Mouse (Mus musculus) CH12.LX (cell line): ENCODE data around the gene Ina. TPM values are rescaled to one million over a fixed set of nuclear protein-coding genes. Genes with fewer than 3 reads are reported as not detected.

Experiments
- DNase-seq: peaks from one replicate; pipeline ENCODE4 v3.0.0-alpha.2; 2013; ENCODE audit errors: extremely low read depth
- H3K27ac ChIP-seq: 2 replicates; pipeline ENCODE4 v1.5.1; 2012; ENCODE audit warnings: low read depth, mild to moderate bottlenecking, control low read depth, moderate library complexity; ENCODE audit not compliant: insufficient read depth
- H3K27me3 ChIP-seq: replicated peaks from 2 replicates; pipeline ENCODE3; 2012; ENCODE audit warnings: inconsistent platforms
- H3K36me3 ChIP-seq, 2 experiments: replicated peaks in 1 of 2; 2 replicates each; pipeline versions ENCODE3 to v1.6.1; 2012; ENCODE audit warnings: inconsistent platforms in 1 of 2, low read length in 1 of 2, mild to moderate bottlenecking in 1 of 2, mixed read lengths in 1 of 2, moderate library complexity in 1 of 2; ENCODE audit not compliant: control insufficient read depth in 1 of 2, insufficient read depth in 1 of 2
- H3K4me1 ChIP-seq, 2 experiments: 2 replicates each; pipeline ENCODE4 v1.6.1; 2012; ENCODE audit warnings: inconsistent platforms in 1 of 2, moderate library complexity in 1 of 2; ENCODE audit not compliant: insufficient read depth in 2 of 2, control insufficient read depth in 1 of 2
- H3K4me2 ChIP-seq: 2 replicates; pipeline ENCODE4 v1.6.1; 2012; ENCODE audit warnings: low read depth, mild to moderate bottlenecking, control low read depth; ENCODE audit not compliant: poor library complexity, insufficient read depth, severe bottlenecking
- H3K4me3 ChIP-seq, 3 experiments: fragments of 150-350 bp in 1 of 3; sonication (generic) in 1 of 3; replicated peaks in 1 of 3; 2 replicates each; pipeline versions ENCODE3 to v1.5.1; 2011 to 2012; ENCODE audit warnings: low read depth in 2 of 3, low read length in 2 of 3, mild to moderate bottlenecking in 2 of 3, moderate library complexity in 2 of 3, control low read depth in 1 of 3, improper control_type of control experiment in 1 of 3, inconsistent platforms in 1 of 3, mixed read lengths in 1 of 3; ENCODE audit not compliant: poor library complexity in 1 of 3
- H3K79me2 ChIP-seq: replicated peaks from 2 replicates; pipeline ENCODE4 v1.6.1; 2012; ENCODE audit warnings: mild to moderate bottlenecking, moderate library complexity; ENCODE audit not compliant: control insufficient read depth, poor library complexity, insufficient read depth, severe bottlenecking; ENCODE audit errors: extremely low read depth
- H3K9ac ChIP-seq: 2 replicates; pipeline ENCODE4 v1.6.1; 2012; ENCODE audit warnings: low read depth, mild to moderate bottlenecking, control low read depth, moderate library complexity; ENCODE audit not compliant: insufficient read depth
- H3K9me3 ChIP-seq: replicated peaks from 2 replicates; pipeline ENCODE3; 2012; ENCODE audit warnings: low read length, inconsistent platforms, mixed read lengths
- BHLHE40 ChIP-seq: IDR thresholded peaks from 2 replicates; pipeline ENCODE4 v1.6.1; 2011; ENCODE audit warnings: mild to moderate bottlenecking, low read depth, low read length, improper control_type of control experiment
- CHD1 ChIP-seq: IDR thresholded peaks from 2 replicates; pipeline ENCODE4 v1.6.1; 2012; ENCODE audit warnings: low read depth, low read length, improper control_type of control experiment, inconsistent platforms
- CHD2 ChIP-seq: IDR thresholded peaks from 2 replicates; pipeline ENCODE4 v1.6.1; 2011; ENCODE audit warnings: low read length, improper control_type of control experiment
- CTCF ChIP-seq, 2 experiments: IDR thresholded peaks in 1 of 2; conservative IDR thresholded peaks in 1 of 2; 2 replicates each; pipeline ENCODE4 v1.5.1; 2011 to 2012; ENCODE audit warnings: low read depth in 2 of 2, low read length in 2 of 2, improper control_type of control experiment in 1 of 2, inconsistent platforms in 1 of 2, mild to moderate bottlenecking in 1 of 2, moderate library complexity in 1 of 2
- E2F4 ChIP-seq: IDR thresholded peaks from 2 replicates; pipeline ENCODE4 v1.6.1; 2011; ENCODE audit warnings: low read depth, low read length, improper control_type of control experiment; ENCODE audit not compliant: insufficient replicate concordance
- ELF1 ChIP-seq: IDR thresholded peaks from 2 replicates; pipeline ENCODE4 v1.6.1; 2014; ENCODE audit warnings: low read depth, mild to moderate bottlenecking, inconsistent platforms, low read length, improper control_type of control experiment
- EP300 ChIP-seq: IDR thresholded peaks from 2 replicates; pipeline ENCODE4 v1.6.1; 2011; ENCODE audit warnings: low read length, improper control_type of control experiment
- ETS1 ChIP-seq: conservative IDR thresholded peaks from 2 replicates; pipeline ENCODE4 v1.6.1; 2012; ENCODE audit warnings: low read depth, mild to moderate bottlenecking, inconsistent platforms, low read length, improper control_type of control experiment, moderate library complexity
- GABPA ChIP-seq: IDR thresholded peaks from 2 replicates; pipeline ENCODE4 v1.6.1; 2012; ENCODE audit warnings: low read depth, low read length, improper control_type of control experiment, inconsistent platforms; ENCODE audit not compliant: insufficient replicate concordance
- HCFC1 ChIP-seq: IDR thresholded peaks from 2 replicates; pipeline ENCODE4 v1.6.1; 2012; ENCODE audit warnings: low read depth, mild to moderate bottlenecking, inconsistent platforms, low read length, improper control_type of control experiment
- IRF4 ChIP-seq: IDR thresholded peaks from 2 replicates; pipeline ENCODE4 v1.6.1; 2014; ENCODE audit warnings: low read depth, mild to moderate bottlenecking, inconsistent platforms, low read length, improper control_type of control experiment
- JUN ChIP-seq: IDR thresholded peaks from 2 replicates; pipeline ENCODE4 v1.6.1; 2011; ENCODE audit warnings: low read depth, mild to moderate bottlenecking, low read length, improper control_type of control experiment, moderate library complexity; ENCODE audit not compliant: insufficient read depth
- JUND ChIP-seq: conservative IDR thresholded peaks from 2 replicates; pipeline ENCODE4 v1.6.1; 2011; ENCODE audit warnings: low read depth, low read length, improper control_type of control experiment
- KAT2A ChIP-seq: IDR thresholded peaks from 2 replicates; pipeline ENCODE4 v1.6.1; 2012; ENCODE audit warnings: low read length, improper control_type of control experiment, inconsistent platforms; ENCODE audit not compliant: insufficient replicate concordance
- MAFK ChIP-seq: IDR thresholded peaks from 2 replicates; pipeline ENCODE4 v1.6.1; 2011; ENCODE audit warnings: low read length, improper control_type of control experiment; ENCODE audit not compliant: insufficient replicate concordance
- MAX ChIP-seq: IDR thresholded peaks from 2 replicates; pipeline ENCODE4 v1.6.1; 2011; ENCODE audit warnings: low read length, improper control_type of control experiment
- MAZ ChIP-seq: IDR thresholded peaks from 2 replicates; pipeline ENCODE4 v1.6.1; 2012; ENCODE audit warnings: low read depth, mild to moderate bottlenecking, inconsistent platforms, low read length, improper control_type of control experiment, moderate library complexity
- MEF2A ChIP-seq: IDR thresholded peaks from 2 replicates; pipeline ENCODE4 v1.6.1; 2014; ENCODE audit warnings: low read depth, mild to moderate bottlenecking, inconsistent platforms, low read length, improper control_type of control experiment, borderline replicate concordance
- MXI1 ChIP-seq: IDR thresholded peaks from 2 replicates; pipeline ENCODE4 v1.6.1; 2011; ENCODE audit warnings: mild to moderate bottlenecking, low read depth, low read length, improper control_type of control experiment
- MYC ChIP-seq: IDR thresholded peaks from 2 replicates; pipeline ENCODE4 v1.6.1; 2011; ENCODE audit warnings: low read depth, mild to moderate bottlenecking, improper control_type of control experiment, low read length
- NELFE ChIP-seq: IDR thresholded peaks from 2 replicates; pipeline ENCODE4 v1.6.1; 2011; ENCODE audit warnings: low read depth, low read length, improper control_type of control experiment
- NRF1 ChIP-seq: IDR thresholded peaks from 2 replicates; pipeline ENCODE4 v1.6.1; 2014; ENCODE audit warnings: low read depth, mild to moderate bottlenecking, inconsistent platforms, low read length, improper control_type of control experiment, moderate library complexity
- PAX5 ChIP-seq: IDR thresholded peaks from 2 replicates; pipeline ENCODE4 v1.6.1; 2012; ENCODE audit warnings: low read length, inconsistent platforms, mixed read lengths
- POLR2A ChIP-seq: IDR thresholded peaks from 2 replicates; pipeline ENCODE4 v1.6.1; 2011; ENCODE audit warnings: low read depth, mild to moderate bottlenecking, improper control_type of control experiment, low read length
- POLR2AphosphoS2 ChIP-seq: IDR thresholded peaks from 2 replicates; pipeline ENCODE4 v1.6.1; 2011; ENCODE audit warnings: low read depth, low read length, improper control_type of control experiment
- RAD21 ChIP-seq: IDR thresholded peaks from 2 replicates; pipeline ENCODE4 v1.6.1; 2011; ENCODE audit warnings: low read depth, mild to moderate bottlenecking, low read length, improper control_type of control experiment, moderate library complexity
- RCOR1 ChIP-seq: conservative IDR thresholded peaks from 2 replicates; pipeline ENCODE4 v1.6.1; 2012; ENCODE audit warnings: low read depth, mild to moderate bottlenecking, inconsistent platforms, low read length, improper control_type of control experiment
- SIN3A ChIP-seq: IDR thresholded peaks from 2 replicates; pipeline ENCODE4 v1.6.1; 2012; ENCODE audit warnings: low read length, improper control_type of control experiment, inconsistent platforms
- SMC3 ChIP-seq: IDR thresholded peaks from 2 replicates; pipeline ENCODE4 v1.6.1; 2011; ENCODE audit warnings: low read depth, low read length, improper control_type of control experiment
- TBP ChIP-seq: conservative IDR thresholded peaks from 2 replicates; pipeline ENCODE4 v1.6.1; 2011; ENCODE audit warnings: low read depth, low read length, improper control_type of control experiment
- TCF12 ChIP-seq: IDR thresholded peaks from 2 replicates; pipeline ENCODE4 v1.6.1; 2014; ENCODE audit warnings: low read depth, mild to moderate bottlenecking, inconsistent platforms, low read length, improper control_type of control experiment
- UBTF ChIP-seq: IDR thresholded peaks from 2 replicates; pipeline ENCODE4 v1.6.1; 2012; ENCODE audit warnings: low read depth, mild to moderate bottlenecking, inconsistent platforms, low read length, improper control_type of control experiment, moderate library complexity
- USF1 ChIP-seq: IDR thresholded peaks from 2 replicates; pipeline ENCODE4 v1.6.1; 2014; ENCODE audit warnings: low read depth, mild to moderate bottlenecking, inconsistent platforms, low read length, improper control_type of control experiment
- USF2 ChIP-seq: conservative IDR thresholded peaks from 2 replicates; pipeline ENCODE4 v1.6.1; 2011; ENCODE audit warnings: low read depth, low read length, improper control_type of control experiment
- ZC3H11A ChIP-seq: IDR thresholded peaks from 2 replicates; pipeline ENCODE4 v1.6.1; 2012; ENCODE audit warnings: low read depth, mild to moderate bottlenecking, inconsistent platforms, low read length, improper control_type of control experiment
- ZKSCAN1 ChIP-seq: IDR thresholded peaks from 2 replicates; pipeline ENCODE4 v1.6.1; 2012; ENCODE audit warnings: low read depth, inconsistent platforms, low read length, improper control_type of control experiment, borderline replicate concordance
- ZMIZ1 ChIP-seq: IDR thresholded peaks from 2 replicates; pipeline ENCODE4 v1.6.1; 2012; ENCODE audit warnings: low read depth, mild to moderate bottlenecking, inconsistent platforms, low read length, improper control_type of control experiment
- ZNF384 ChIP-seq: IDR thresholded peaks from 2 replicates; pipeline ENCODE4 v1.6.1; 2012; ENCODE audit warnings: low read depth, low read length, improper control_type of control experiment, inconsistent platforms
- dilution Hi-C: fragments of 300-500 bp; cut with MboI; formaldehyde crosslinking; loops from 2 replicates; pipeline ENCODE4 v1.14.3; 2020; ENCODE audit warnings: low sequenced_read_pairs; ENCODE audit not compliant: extremely low pct_unique_long_range_greater_than_20kb, extremely low pct_ligation_motif_present
- in situ Hi-C: fragments of 300-500 bp; cut with MboI; formaldehyde crosslinking; loops from 3 replicates; pipeline ENCODE4 v1.14.3; 2019; ENCODE audit warnings: low sequenced_read_pairs, low pct_ligation_motif_present, low pct_unique_long_range_greater_than_20kb, mixed read lengths
- polyA plus RNA-seq: library from polyadenylated mRNA; unstranded; fragments of >175 nt; gene quantifications from 2 replicates; pipeline ENCODE4 v1.2.1, GENCODE M21; 2012; ENCODE audit warnings: low read depth; ENCODE audit not compliant: insufficient read length
- total RNA-seq, 2 experiments: library from RNA; depleted of rRNA; stranded (reverse); fragments of 300-350 nt in 1 of 2; fragments of >200 nt in 1 of 2; gene quantifications; 2 replicates each; pipeline ENCODE4 v1.2.3; 2012 to 2014

Gene Ina
- total and polyA plus RNA-seq, 3 experiments: not detected

- in situ Hi-C loops: no loop called here
Measured at GRCm38 (mm10) chr19:47050271-47051032, 36.0 kb downstream of the Ina start, which contains the start of gene Pcgf6. Pcgf6 (minus strand) TSS chr19:47050906.

GRCm38 (mm10) chr19:47052927-47053326, 38.4 kb downstream of the Ina start:
- DNase-seq: no peak
- no peak for TF ChIP-seq BHLHE40
- no peak for TF ChIP-seq IRF4
- TF ChIP-seq SIN3A: no peak
- TF ChIP-seq NELFE: no peak
- TF ChIP-seq CHD1: no peak
- TF ChIP-seq USF1: no peak
- no peak for TF ChIP-seq USF2
- TF ChIP-seq CHD2: no peak
- no peak for TF ChIP-seq ZNF384
- H3K36me3 ChIP-seq: peaks cover 4 to 10% of the 10 kb centered on the region in 2 experiments

More at GRCm38 (mm10) chr19:47050271-47051032, 36.0 kb downstream of the Ina start, which contains the start of gene Pcgf6:
- peak; percentile 85 for DNase-seq
- no peak for TF ChIP-seq SMC3
- no peak; the same call in 1 of the 2 replicates for TF ChIP-seq MAZ
- TF ChIP-seq TCF12: peak; percentile 72
- TF ChIP-seq KAT2A: peak; percentile 79; the same call in 1 of the 2 replicates
- TF ChIP-seq CHD2: peak; percentile 54; the same call in 1 of the 2 replicates
- no peak for TF ChIP-seq MEF2A
- peak; percentile 86; the same call in 1 of the 2 replicates for TF ChIP-seq MAX
- peak; percentile 62; the same call in 1 of the 2 replicates for TF ChIP-seq SIN3A
- peak; percentile 28 for TF ChIP-seq USF1
- peak; percentile 77; the same call in 1 of the 2 replicates for TF ChIP-seq UBTF
- peak; percentile 78 for TF ChIP-seq NELFE
- peak; percentile 99 for TF ChIP-seq NRF1
- TF ChIP-seq MYC: peak; percentile 68; the same call in 1 of the 2 replicates
- peak; percentile 89 for TF ChIP-seq POLR2A
- TF ChIP-seq JUND: no peak
- peak; percentile 92 for TF ChIP-seq HCFC1
- no peak for TF ChIP-seq MAFK
- TF ChIP-seq PAX5: no peak
- TF ChIP-seq ELF1: peak; percentile 43; the same call in 1 of the 2 replicates
- no peak for TF ChIP-seq JUN
- no peak; the same call in 1 of the 2 replicates for TF ChIP-seq GABPA
- no peak for TF ChIP-seq CHD1
- TF ChIP-seq EP300: no peak
- TF ChIP-seq USF2: no peak; the same call in 1 of the 2 replicates
- TF ChIP-seq E2F4: no peak
- no peak for TF ChIP-seq CTCF (conservative IDR thresholded peaks at IDR 0.05 in 1 of 2, IDR thresholded peaks at IDR 0.05 in 1 of 2; ENCODE audit: low read depth in 2 of 2, low read length in 2 of 2)
- TF ChIP-seq RAD21: no peak
- TF ChIP-seq ZNF384: no peak
- TF ChIP-seq IRF4: no peak
- no peak for TF ChIP-seq ZKSCAN1
- peak; percentile 75 for TF ChIP-seq MXI1
- no peak for TF ChIP-seq ZC3H11A
- TF ChIP-seq TBP: peak; percentile 54; the same call in 1 of the 2 replicates
- TF ChIP-seq ZMIZ1: peak; percentile 66; the same call in 1 of the 2 replicates
- no peak for TF ChIP-seq ETS1
- TF ChIP-seq RCOR1: no peak
- peak; percentile 46; the same call in 1 of the 2 replicates for TF ChIP-seq BHLHE40
- TF ChIP-seq POLR2AphosphoS2: no peak
- Histone ChIP-seq H3K9me3 (no peaks in the 10 kb centered on the region), H3K4me2 (peak within 1 kb of the TSS; percentile 90), H3K27me3 (no peaks in the 10 kb centered on the region), H3K79me2 (peaks cover 11% of the 10 kb centered on the region), H3K27ac (peak within 1 kb of the TSS; percentile 76), H3K4me3 (peak within 1 kb of the TSS; percentile 79 to 81 (median 80)), H3K36me3 (peaks cover 14 to 35% of the 10 kb centered on the region in 2 experiments), H3K4me1 (peaks cover 9 to 27% of the 10 kb centered on the region in 2 experiments), H3K9ac (peak within 1 kb of the TSS; percentile 96)
- dilution Hi-C loops: no loop called here

More at GRCm38 (mm10) chr19:47052927-47053326, 38.4 kb downstream of the Ina start:
- H3K79me2 ChIP-seq: peaks cover 11% of the 10 kb centered on the region
- no peak overlapping the region for H3K4me2 ChIP-seq
- in situ Hi-C loops: no loop called here
- H3K9me3 ChIP-seq: no peaks in the 10 kb centered on the region
- H3K27me3 ChIP-seq: no peaks in the 10 kb centered on the region
- no peak overlapping the region for H3K27ac ChIP-seq
- H3K4me1 ChIP-seq: peaks cover 9 to 23% of the 10 kb centered on the region in 2 experiments
- H3K9ac ChIP-seq: no peak overlapping the region
- dilution Hi-C loops: no loop called here
- no peak overlapping the region for H3K4me3 ChIP-seq
